Mouse (Mus musculus) heart, adult 2 months (tissue): Measurements from ENCODE around the gene Nckap5.

ENCODE experiments used
- CTCF ChIP-seq: fragments of 200-600 bp; IDR thresholded peaks from 2 replicates; pipeline ENCODE4 v1.8.1; 2022; ENCODE audit warnings: antibody characterized with exemption, mild to moderate bottlenecking, moderate library complexity
- EP300 ChIP-seq: fragments of 200-500 bp; IDR thresholded peaks from 2 replicates; pipeline ENCODE4 v1.6.1; 2011; ENCODE audit warnings: low read depth, low read length, control low read depth; ENCODE audit not compliant: insufficient read depth
- POLR2A ChIP-seq: fragments of 200-500 bp; IDR thresholded peaks from 2 replicates; pipeline ENCODE4 v1.6.1; 2011; ENCODE audit warnings: mild to moderate bottlenecking, low read depth, low read length, control low read depth; ENCODE audit not compliant: insufficient read depth

DNA sequence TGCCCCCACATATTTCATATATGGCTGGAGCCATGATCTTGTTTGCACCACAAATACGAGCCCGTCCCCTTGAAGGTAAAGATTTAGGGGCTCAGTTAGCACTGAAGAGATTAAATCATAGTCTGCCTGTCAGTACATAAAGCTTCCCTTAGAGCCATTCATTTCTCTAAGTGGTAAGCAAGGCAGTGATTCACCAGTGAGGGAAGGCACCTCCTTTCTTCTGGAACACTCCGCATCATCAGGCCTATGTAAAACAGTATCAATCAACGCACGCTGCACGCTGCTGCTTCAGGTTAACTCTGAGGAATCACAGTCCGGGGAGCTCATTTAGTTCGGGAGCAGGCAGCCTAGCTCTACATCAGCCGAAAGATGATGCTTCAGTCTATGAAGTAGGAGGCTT lies 599.4 kb downstream of the Nckap5 start:
- TF ChIP-seq POLR2A, result no peak
- no peak for TF ChIP-seq CTCF
- no peak for TF ChIP-seq EP300
